Mouse (Mus musculus) MEL (cell line): Measurements from ENCODE around the gene Baiap2l1.

Experiments
- CTCF ChIP-seq, 3 experiments: IDR thresholded peaks in 2 of 3; conservative IDR thresholded peaks in 1 of 3; 2 replicates each; pipeline ENCODE4 v1.5.1; 2011 to 2012; ENCODE audit warnings: low read length in 3 of 3, low read depth in 2 of 3, mild to moderate bottlenecking in 2 of 3, improper control_type of control experiment in 1 of 3, inconsistent platforms in 1 of 3, mixed read lengths in 1 of 3, moderate library complexity in 1 of 3; ENCODE audit not compliant: control insufficient read depth in 1 of 3, insufficient read depth in 1 of 3, poor library complexity in 1 of 3, severe bottlenecking in 1 of 3
- POLR2A ChIP-seq, 2 experiments: IDR thresholded peaks; 2 replicates each; pipeline ENCODE4 v1.6.1; 2011 to 2012; ENCODE audit warnings: low read length in 2 of 2, mild to moderate bottlenecking in 2 of 2, control low read depth in 1 of 2, improper control_type of control experiment in 1 of 2, low read depth in 1 of 2, moderate library complexity in 1 of 2; ENCODE audit not compliant: control insufficient read depth in 1 of 2, insufficient read depth in 1 of 2, poor library complexity in 1 of 2
- TCF12 ChIP-seq: IDR thresholded peaks from 2 replicates; pipeline ENCODE4 v1.6.1; 2014; ENCODE audit warnings: low read depth, mild to moderate bottlenecking, inconsistent platforms, low read length, improper control_type of control experiment, moderate library complexity
- USF1 ChIP-seq: IDR thresholded peaks from 2 replicates; pipeline ENCODE4 v1.6.1; 2014; ENCODE audit warnings: low read depth, mild to moderate bottlenecking, inconsistent platforms, low read length, improper control_type of control experiment, moderate library complexity

DNA sequence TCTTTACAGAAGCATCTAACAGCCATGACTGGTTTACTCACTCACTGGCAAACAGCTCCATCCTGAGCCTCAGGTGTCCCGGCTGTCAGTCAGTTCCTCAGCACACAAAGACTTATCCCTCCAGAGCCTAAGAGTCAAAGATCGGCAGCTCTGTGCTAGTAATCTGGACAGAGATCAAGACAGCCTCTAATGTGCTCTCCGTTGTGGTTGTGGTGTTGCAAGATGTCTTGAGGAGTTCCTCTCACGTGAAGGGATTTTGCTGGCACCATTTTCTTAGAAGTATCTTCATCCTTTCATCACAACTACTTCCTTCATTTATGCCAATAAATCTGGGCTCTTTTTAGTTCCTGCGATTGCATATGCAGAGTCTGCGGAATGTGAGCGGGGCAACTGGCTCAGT, 45.7 kb downstream of the Baiap2l1 start:
- TF ChIP-seq POLR2A (IDR thresholded peaks at IDR 0.05; ENCODE audit: control insufficient read depth in 1 of 2, insufficient read depth in 1 of 2, low read depth in 1 of 2, low read length in 2 of 2, poor library complexity in 1 of 2) (no peak), CTCF (IDR thresholded peaks at IDR 0.05 in 2 of 3, conservative IDR thresholded peaks at IDR 0.05 in 1 of 3; ENCODE audit: control insufficient read depth in 1 of 3, insufficient read depth in 1 of 3, low read depth in 2 of 3, low read length in 3 of 3, poor library complexity in 1 of 3, severe bottlenecking in 1 of 3) (no peak), TCF12 (no peak), USF1 (no peak)
